Mouse (Mus musculus) kidney, postnatal 0 days (tissue): ENCODE measurements around the gene Chrm3. TPM values are rescaled to one million over a fixed set of nuclear protein-coding genes. Genes with fewer than 3 reads are reported as not detected.
"Not testable (repeated sequence)": the region's sequence is repeated elsewhere in the genome, so short reads cannot be mapped to it uniquely, and the experiment has no call there.

Source experiments
- ATAC-seq: fragments of 200-750 bp; cut with Nextera tagmentation; replicated peaks from 2 replicates; pipeline ENCODE4 v1.8.0; 2017; ENCODE audit warnings: low read depth, moderate number of reproducible peaks, moderate TSS enrichment, moderate library complexity; ENCODE audit not compliant: low FRiP score
- DNase-seq: peaks from one replicate; pipeline ENCODE4 v3.0.0-alpha.2; 2016; ENCODE audit warnings: low spot score
- H3K27ac ChIP-seq: fragments of 300-500 bp; sonication (generic); 2 replicates; pipeline ENCODE4 v1.5.1; 2014; ENCODE audit warnings: mild to moderate bottlenecking
- H3K27me3 ChIP-seq: fragments of 300-500 bp; sonication (generic); 2 replicates; pipeline ENCODE4 v1.6.1; 2014; ENCODE audit warnings: low read length, mixed read lengths; ENCODE audit not compliant: insufficient read depth
- H3K36me3 ChIP-seq: fragments of 300-500 bp; sonication (generic); 2 replicates; pipeline ENCODE4 v1.6.1; 2014; ENCODE audit warnings: low read length, mixed read lengths; ENCODE audit not compliant: insufficient read depth
- H3K4me1 ChIP-seq: fragments of 300-500 bp; sonication (generic); replicated peaks from 2 replicates; pipeline ENCODE4 v1.6.1; 2014; ENCODE audit warnings: antibody characterized with exemption, low read length, mixed read lengths; ENCODE audit not compliant: insufficient read depth
- H3K4me2 ChIP-seq: fragments of 300-500 bp; sonication (generic); 2 replicates; pipeline ENCODE4 v1.6.1; 2014; ENCODE audit warnings: mild to moderate bottlenecking, low read length, moderate library complexity, mixed read lengths
- H3K4me3 ChIP-seq: fragments of 300-500 bp; sonication (generic); replicated peaks from 2 replicates; pipeline ENCODE4 v1.5.1; 2014; ENCODE audit warnings: low read depth, low read length
- H3K9ac ChIP-seq: fragments of 300-500 bp; sonication (generic); 2 replicates; pipeline ENCODE4 v1.6.1; 2014; ENCODE audit warnings: low read depth, low read length
- H3K9me3 ChIP-seq: fragments of 300-500 bp; sonication (generic); replicated peaks from 2 replicates; pipeline ENCODE4 v1.6.1; 2016; ENCODE audit warnings: low read length, inconsistent platforms, mixed read lengths
- CTCF ChIP-seq: IDR thresholded peaks from 2 replicates; pipeline ENCODE4 v1.5.1; 2016; ENCODE audit warnings: antibody characterized with exemption, low read depth, mild to moderate bottlenecking, moderate library complexity
- WGBS: fragments of 180-500 bp; shearing (Covaris S2); extraction: QIAGEN DNeasy Blood & Tissue Kit; methylation state at CpG from one replicate; pipeline ENCODE4 v1.1.7; 2014; 5-methylcytosine and 5-hydroxymethylcytosine counted together
- microRNA-seq: library from miRNA; unstranded; fragments of <30 nt; microRNA quantifications from one replicate; pipeline ENCODE4, GENCODE M21; 2016
- polyA plus RNA-seq: library from polyadenylated mRNA; unstranded; fragments of >200 nt; fragmentation: Nextera tagmentation; extraction: Ambion mirVana; gene quantifications from 2 replicates; pipeline ENCODE4 v1.2.1, GENCODE M21; 2015

The Chrm3 gene
- polyA plus RNA-seq, 1 experiment from 2014 or later: 0.75 TPM

- Histone ChIP-seq H3K4me2 (no peak overlapping the region), H3K27me3 (no peaks in the 10 kb centered on the region), H3K27ac (no peak overlapping the region), H3K9me3 (no peaks in the 10 kb centered on the region), H3K4me3 (no peak overlapping the region), H3K9ac (no peak overlapping the region), H3K4me1 (no peaks in the 10 kb centered on the region), H3K36me3 (no peaks in the 10 kb centered on the region)
- 67% methylated on average over 3 of the region's 3 CpGs for WGBS
- no peak for TF ChIP-seq CTCF
- ATAC-seq (no peak), DNase-seq (no peak)
These were observed 487.3 kb downstream of the Chrm3 start for GRCm38 (mm10) chr13:9873377-9873776.

GRCm38 (mm10) chr13:9866161-9866560 is 494.5 kb downstream of the Chrm3 start:
- no peak overlapping the region for H3K27ac ChIP-seq
- H3K27me3 ChIP-seq: no peaks in the 10 kb centered on the region
- no peak overlapping the region for H3K4me3 ChIP-seq
- no peaks in the 10 kb centered on the region for H3K4me1 ChIP-seq
- ATAC-seq: no peak
- H3K4me2 ChIP-seq: no peak overlapping the region
- no peak for TF ChIP-seq CTCF
- no peak for DNase-seq
- WGBS: 93% methylated on average over 2 of the region's 2 CpGs
- no peaks in the 10 kb centered on the region for H3K36me3 ChIP-seq
- no peaks in the 10 kb centered on the region for H3K9me3 ChIP-seq
- H3K9ac ChIP-seq: no peak overlapping the region

- H3K27me3 ChIP-seq: no peaks in the 10 kb centered on the region
- no peaks in the 10 kb centered on the region for H3K36me3 ChIP-seq
- no peak overlapping the region for H3K27ac ChIP-seq
- TF ChIP-seq CTCF: no peak
- no peak for ATAC-seq
- DNase-seq: no peak
- H3K9me3 ChIP-seq: no peaks in the 10 kb centered on the region
- 80% methylated on average over 3 of the region's 3 CpGs for WGBS
- H3K4me1 ChIP-seq: no peaks in the 10 kb centered on the region
- no peak overlapping the region for H3K4me2 ChIP-seq
- no peak overlapping the region for H3K9ac ChIP-seq
- H3K4me3 ChIP-seq: no peak overlapping the region
These were observed 513.1 kb downstream of the Chrm3 start for GRCm38 (mm10) chr13:9847515-9847914.

- Histone ChIP-seq H3K27ac (no peak overlapping the region), H3K27me3 (no peaks in the 10 kb centered on the region), H3K36me3 (no peaks in the 10 kb centered on the region), H3K4me2 (0 out of 2 replicates have a peak overlapping the region, but pooled peaks have one; percentile 23), H3K4me3 (no peak overlapping the region), H3K9ac (no peak overlapping the region), H3K9me3 (no peaks in the 10 kb centered on the region), H3K4me1 (no peaks in the 10 kb centered on the region)
- DNase-seq: peak; percentile 79
- WGBS: 34% methylated on average over 14 of the region's 14 CpGs
- peak; percentile 100 for TF ChIP-seq CTCF
- ATAC-seq: peak; percentile 78
These were observed 513.9 kb downstream of the Chrm3 start for GRCm38 (mm10) chr13:9846543-9847434.

GRCm38 (mm10) chr13:9834146-9834679 is 526.4 kb downstream of the Chrm3 start:
- not testable (repeated sequence) for H3K36me3 ChIP-seq, H3K4me1 ChIP-seq, H3K9ac ChIP-seq, H3K4me3 ChIP-seq, H3K27ac ChIP-seq, H3K9me3 ChIP-seq, H3K27me3 ChIP-seq, H3K4me2 ChIP-seq
- 73% methylated on average over 33 of the region's 33 CpGs for WGBS
- ATAC-seq (peak; percentile 91), DNase-seq (peak; percentile 12)

GRCm38 (mm10) chr13:9826227-9826626 is 534.4 kb downstream of the Chrm3 start:
- Histone ChIP-seq H3K9ac (no peak overlapping the region), H3K4me2 (no peak overlapping the region), H3K9me3 (no peaks in the 10 kb centered on the region), H3K27ac (no peak overlapping the region), H3K4me3 (no peak overlapping the region), H3K27me3 (no peaks in the 10 kb centered on the region), H3K36me3 (no peaks in the 10 kb centered on the region), H3K4me1 (no peaks in the 10 kb centered on the region)
- DNase-seq: no peak
- peak; percentile 64 for TF ChIP-seq CTCF
- ATAC-seq: no peak
- WGBS: 78% methylated on average over 5 of the region's 5 CpGs

Small RNAs within 50 kb of the gene (microRNA-seq; reads per million reads assigned to microRNA genes)
- gene Gm24187: not detected
